Mouse (Mus musculus) forebrain, embryonic 15.5 days (tissue): ENCODE measurements around the gene Zdhhc1. TPM values are rescaled to one million over a fixed set of nuclear protein-coding genes. Genes with fewer than 3 reads are reported as not detected.

ENCODE experiments used
- ATAC-seq: fragments of 200-750 bp; cut with Nextera tagmentation; replicated peaks from 2 replicates; pipeline ENCODE4 v1.8.0; 2017; ENCODE audit warnings: mild to moderate bottlenecking, moderate TSS enrichment, moderate library complexity
- H3K27ac ChIP-seq: fragments of 300-500 bp; sonication (generic); replicated peaks from 2 replicates; pipeline ENCODE4 v1.5.1; 2015; ENCODE audit warnings: mild to moderate bottlenecking, inconsistent platforms
- H3K27me3 ChIP-seq: fragments of 300-500 bp; sonication (generic); 2 replicates; pipeline ENCODE4 v1.6.1; 2015; ENCODE audit warnings: inconsistent platforms
- H3K36me3 ChIP-seq: fragments of 300-500 bp; sonication (generic); 2 replicates; pipeline ENCODE4 v1.6.1; 2015; ENCODE audit warnings: mild to moderate bottlenecking, inconsistent platforms
- H3K4me1 ChIP-seq: fragments of 300-500 bp; sonication (generic); 2 replicates; pipeline ENCODE4 v1.6.1; 2015; ENCODE audit warnings: inconsistent platforms
- H3K4me2 ChIP-seq: fragments of 300-500 bp; sonication (generic); replicated peaks from 2 replicates; pipeline ENCODE4 v1.6.1; 2015; ENCODE audit warnings: mild to moderate bottlenecking, inconsistent platforms
- H3K4me3 ChIP-seq: fragments of 300-500 bp; sonication (generic); 2 replicates; pipeline ENCODE4 v1.5.1; 2015; ENCODE audit warnings: mild to moderate bottlenecking, inconsistent platforms
- H3K9ac ChIP-seq: fragments of 300-500 bp; sonication (generic); replicated peaks from 2 replicates; pipeline ENCODE4 v1.6.1; 2015; ENCODE audit warnings: mild to moderate bottlenecking, inconsistent platforms
- H3K9me3 ChIP-seq: fragments of 300-500 bp; sonication (generic); 2 replicates; pipeline ENCODE4 v1.6.1; 2016; ENCODE audit warnings: inconsistent platforms
- WGBS: fragments of 180-500 bp; shearing (Covaris S2); methylation state at CpG from one replicate; pipeline ENCODE4 v1.1.7; 2015; ENCODE audit warnings: mixed read lengths; 5-methylcytosine and 5-hydroxymethylcytosine counted together
- polyA plus RNA-seq: library from polyadenylated mRNA; unstranded; fragments of >200 nt; fragmentation: Nextera tagmentation; extraction: Ambion mirVana; gene quantifications from 2 replicates; pipeline ENCODE4 v1.2.1, GENCODE M21; 2015

Gene Zdhhc1
- polyA plus RNA-seq, 1 experiment from 2014 or later = 31.3 TPM

- Histone ChIP-seq H3K4me1 (peaks cover 16% of the 10 kb centered on the region), H3K27me3 (peaks cover 12% of the 10 kb centered on the region), H3K4me3 (no peak overlapping the region), H3K9ac (no peak overlapping the region), H3K4me2 (no peak overlapping the region), H3K9me3 (no peaks in the 10 kb centered on the region), H3K27ac (no peak overlapping the region), H3K36me3 (no peaks in the 10 kb centered on the region)
- 77% methylated on average over 5 of the region's 5 CpGs for WGBS
- ATAC-seq = no peak
Observed at GRCm38 (mm10) chr8:105514656-105515055, 18.0 kb upstream of the Zdhhc1 start.

GRCm38 (mm10) chr8:105514194-105514593, 17.5 kb upstream of the Zdhhc1 start:
- Histone ChIP-seq H3K4me1 (peaks cover 16% of the 10 kb centered on the region), H3K36me3 (no peaks in the 10 kb centered on the region), H3K27me3 (peaks cover 8% of the 10 kb centered on the region), H3K4me2 (no peak overlapping the region), H3K4me3 (no peak overlapping the region), H3K9ac (no peak overlapping the region), H3K9me3 (no peaks in the 10 kb centered on the region), H3K27ac (no peak overlapping the region)
- WGBS = 91% methylated on average over 6 of the region's 6 CpGs
- no peak for ATAC-seq

GRCm38 (mm10) chr8:105509997-105510735, 13.5 kb upstream of the Zdhhc1 start:
- H3K4me2 ChIP-seq = no peak overlapping the region
- H3K27me3 ChIP-seq = no peaks in the 10 kb centered on the region
- WGBS = 57% methylated on average over 12 of the region's 12 CpGs
- ATAC-seq = no peak
- no peaks in the 10 kb centered on the region for H3K36me3 ChIP-seq
- no peaks in the 10 kb centered on the region for H3K9me3 ChIP-seq
- H3K4me3 ChIP-seq = no peak overlapping the region
- H3K9ac ChIP-seq = no peak overlapping the region
- no peaks in the 10 kb centered on the region for H3K4me1 ChIP-seq
- no peak overlapping the region for H3K27ac ChIP-seq

- no peaks in the 10 kb centered on the region for H3K9me3 ChIP-seq
- no peaks in the 10 kb centered on the region for H3K4me1 ChIP-seq
- H3K4me3 ChIP-seq = no peak overlapping the region
- no peaks in the 10 kb centered on the region for H3K27me3 ChIP-seq
- H3K36me3 ChIP-seq = no peaks in the 10 kb centered on the region
- WGBS = 53% methylated on average over 1 of the region's 2 CpGs
- no peak for ATAC-seq
- H3K9ac ChIP-seq = no peak overlapping the region
- no peak overlapping the region for H3K27ac ChIP-seq
- no peak overlapping the region for H3K4me2 ChIP-seq
Observed at GRCm38 (mm10) chr8:105508758-105509157, 12.1 kb upstream of the Zdhhc1 start.

DNA sequence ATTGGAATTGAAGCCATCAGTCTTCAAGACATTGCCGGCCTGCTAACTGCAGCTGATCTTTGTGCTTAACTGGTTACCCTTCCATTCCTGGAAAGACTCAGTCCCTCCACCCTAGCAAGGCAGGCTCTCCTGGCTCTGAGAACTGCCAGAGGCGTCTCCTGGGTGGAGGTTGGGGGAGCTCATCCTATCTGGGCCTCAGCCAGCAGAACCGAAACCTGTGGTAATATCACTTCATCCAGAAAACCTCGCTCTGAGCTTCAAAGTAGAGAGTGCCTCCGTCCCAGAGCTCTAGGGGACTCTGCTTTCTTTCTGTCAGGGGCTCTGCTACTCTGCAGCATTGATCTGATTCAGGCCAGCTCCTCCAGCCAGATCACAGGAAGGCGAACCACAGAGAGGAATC, 10.3 kb upstream of the Zdhhc1 start:
- Histone ChIP-seq H3K4me1 (no peaks in the 10 kb centered on the region), H3K36me3 (no peaks in the 10 kb centered on the region), H3K4me2 (no peak overlapping the region), H3K27ac (no peak overlapping the region), H3K9me3 (no peaks in the 10 kb centered on the region), H3K27me3 (no peaks in the 10 kb centered on the region), H3K9ac (no peak overlapping the region), H3K4me3 (no peak overlapping the region)
- no peak for ATAC-seq
- 75% methylated on average over 6 of the region's 6 CpGs for WGBS

DNA sequence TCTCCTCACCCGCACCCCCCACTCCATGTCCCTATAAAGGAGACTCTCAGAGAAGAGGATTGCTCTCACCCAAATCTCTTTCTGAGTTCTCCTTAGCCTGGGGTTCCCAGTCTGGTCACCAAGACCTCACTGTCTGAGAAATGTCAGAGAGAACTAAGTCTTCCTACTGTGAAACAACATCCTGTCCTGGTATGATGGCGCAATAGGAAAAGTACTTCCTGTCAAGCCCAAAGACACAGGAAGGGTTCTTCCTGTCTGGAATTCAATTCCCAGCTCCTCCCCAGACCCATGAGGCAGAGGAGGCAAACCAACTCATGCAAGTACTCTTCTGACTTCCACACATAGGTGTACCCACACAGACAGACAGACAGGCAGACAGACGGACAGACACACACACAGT, 7.9 kb upstream of the Zdhhc1 start:
- H3K9me3 ChIP-seq = no peaks in the 10 kb centered on the region
- no peak overlapping the region for H3K9ac ChIP-seq
- no peak for ATAC-seq
- no peak overlapping the region for H3K4me2 ChIP-seq
- no peak overlapping the region for H3K27ac ChIP-seq
- WGBS = 93% methylated on average over 3 of the region's 3 CpGs
- no peaks in the 10 kb centered on the region for H3K4me1 ChIP-seq
- H3K36me3 ChIP-seq = no peaks in the 10 kb centered on the region
- H3K4me3 ChIP-seq = no peak overlapping the region
- H3K27me3 ChIP-seq = no peaks in the 10 kb centered on the region

DNA sequence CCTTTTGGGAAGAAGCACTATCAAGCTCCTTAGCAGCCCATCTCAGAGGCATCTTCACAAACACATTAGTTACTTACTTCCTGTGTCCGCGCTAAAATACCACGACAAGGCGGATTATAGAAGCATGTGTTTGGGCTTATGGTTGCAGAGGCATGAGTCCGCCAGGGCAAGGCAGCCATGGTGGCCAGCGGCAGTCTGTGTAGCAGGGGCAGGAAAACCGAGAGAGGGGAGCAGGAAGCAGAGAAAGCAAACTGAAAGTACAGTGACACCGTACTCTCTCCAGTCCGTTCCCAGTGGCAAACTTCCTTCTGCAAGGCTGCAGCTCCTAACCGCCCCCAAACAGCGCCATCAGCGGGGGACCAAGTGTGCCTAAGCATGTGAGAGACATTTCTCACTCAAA, 3.1 kb upstream of the Zdhhc1 start:
- peaks cover 21% of the 10 kb centered on the region for H3K4me1 ChIP-seq
- H3K9ac ChIP-seq = no peak overlapping the region
- H3K27ac ChIP-seq = no peak overlapping the region
- H3K4me3 ChIP-seq = no peak overlapping the region
- no peak overlapping the region for H3K4me2 ChIP-seq
- H3K36me3 ChIP-seq = no peaks in the 10 kb centered on the region
- H3K27me3 ChIP-seq = no peaks in the 10 kb centered on the region
- WGBS = 75% methylated on average over 12 of the region's 12 CpGs
- no peak for ATAC-seq
- H3K9me3 ChIP-seq = no peaks in the 10 kb centered on the region

GRCm38 (mm10) chr8:105495350-105496302, 1.1 kb downstream of the Zdhhc1 start:
- Histone ChIP-seq H3K27ac (peak overlapping the region; percentile 75; the same call in 1 of the 2 replicates), H3K4me1 (peaks cover 21% of the 10 kb centered on the region), H3K4me2 (peak overlapping the region; percentile 98), H3K27me3 (no peaks in the 10 kb centered on the region), H3K4me3 (peak overlapping the region; percentile 94), H3K9ac (peak overlapping the region; percentile 80), H3K9me3 (no peaks in the 10 kb centered on the region), H3K36me3 (no peaks in the 10 kb centered on the region)
- 18% methylated on average over 17 of the region's 17 CpGs for WGBS
- peak; percentile 55 for ATAC-seq

DNA sequence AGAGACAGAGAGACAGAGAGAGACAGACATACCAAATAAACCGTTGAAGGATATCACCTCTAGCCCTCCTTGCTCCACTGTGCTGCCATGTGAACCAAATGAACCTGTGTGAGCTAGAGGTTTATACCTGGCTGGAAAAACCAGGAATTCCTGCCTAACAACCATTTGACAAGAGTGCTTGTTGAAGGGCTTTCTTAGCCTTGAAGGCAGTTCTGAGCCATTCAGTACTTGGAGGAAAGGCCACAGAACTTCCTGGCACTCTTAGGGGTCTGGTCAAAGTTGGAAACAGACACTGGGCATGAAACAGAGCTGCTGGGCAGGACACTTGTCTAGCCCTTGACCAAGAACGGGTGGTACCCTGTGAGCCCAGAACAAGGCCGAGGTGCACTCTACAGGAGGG, 2.1 kb downstream of the Zdhhc1 start:
- Histone ChIP-seq H3K9ac (no peak overlapping the region), H3K4me2 (no peak overlapping the region), H3K27me3 (no peaks in the 10 kb centered on the region), H3K4me1 (peaks cover 21% of the 10 kb centered on the region), H3K9me3 (no peaks in the 10 kb centered on the region), H3K36me3 (no peaks in the 10 kb centered on the region), H3K27ac (no peak overlapping the region), H3K4me3 (no peak overlapping the region)
- 86% methylated on average over 3 of the region's 3 CpGs for WGBS
- ATAC-seq = no peak

DNA sequence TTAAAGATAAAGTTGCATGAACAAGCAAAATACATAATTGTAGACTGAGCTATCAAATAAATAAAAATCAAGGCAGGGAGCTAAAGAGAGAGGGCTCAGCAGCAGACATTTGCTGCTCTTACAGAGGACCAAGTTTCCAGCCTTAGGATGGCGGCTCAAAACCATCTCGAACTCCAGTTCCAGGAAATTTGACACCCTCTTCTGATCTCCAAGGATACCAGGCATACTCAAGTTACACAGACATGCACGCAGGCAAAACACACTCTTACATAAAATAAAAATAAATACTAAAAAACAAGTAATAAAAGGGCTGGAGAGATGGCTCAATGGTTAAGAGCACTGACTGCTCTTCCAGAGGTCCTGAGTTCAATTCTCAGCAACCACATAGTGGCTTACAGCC, 3.2 kb downstream of the Zdhhc1 start:
- H3K4me1 ChIP-seq = peaks cover 21% of the 10 kb centered on the region
- no peak overlapping the region for H3K27ac ChIP-seq
- no peak overlapping the region for H3K4me3 ChIP-seq
- no peak overlapping the region for H3K9ac ChIP-seq
- no peak overlapping the region for H3K4me2 ChIP-seq
- 64% methylated on average over 3 of the region's 3 CpGs for WGBS
- H3K27me3 ChIP-seq = no peaks in the 10 kb centered on the region
- no peaks in the 10 kb centered on the region for H3K9me3 ChIP-seq
- no peak for ATAC-seq
- no peaks in the 10 kb centered on the region for H3K36me3 ChIP-seq

DNA sequence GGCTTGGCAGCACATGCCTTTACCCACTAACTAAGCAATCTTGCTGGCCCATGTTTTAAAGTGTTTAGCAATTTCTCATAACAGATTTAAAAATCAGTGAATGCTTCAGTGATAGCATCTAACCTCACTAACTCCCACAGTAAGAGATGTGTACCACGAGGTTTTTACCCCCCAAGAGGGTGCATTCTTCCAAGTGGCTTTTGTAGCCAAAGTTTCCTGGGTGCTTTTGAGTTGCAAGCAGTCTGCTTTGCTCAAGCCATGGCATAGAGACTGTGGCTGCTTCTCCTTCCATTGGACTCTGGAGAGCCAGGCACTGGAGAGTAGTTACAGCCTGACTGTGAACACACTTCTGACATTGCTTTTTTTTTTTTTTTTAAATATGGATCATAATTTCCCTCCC, 7.4 kb downstream of the Zdhhc1 start:
- WGBS = 44% methylated on average over 1 of the region's 1 CpGs
- H3K9ac ChIP-seq = no peak overlapping the region
- no peaks in the 10 kb centered on the region for H3K9me3 ChIP-seq
- no peak overlapping the region for H3K4me3 ChIP-seq
- ATAC-seq = no peak
- H3K36me3 ChIP-seq = no peaks in the 10 kb centered on the region
- no peak overlapping the region for H3K4me2 ChIP-seq
- H3K27me3 ChIP-seq = no peaks in the 10 kb centered on the region
- H3K4me1 ChIP-seq = no peaks in the 10 kb centered on the region
- no peak overlapping the region for H3K27ac ChIP-seq

DNA sequence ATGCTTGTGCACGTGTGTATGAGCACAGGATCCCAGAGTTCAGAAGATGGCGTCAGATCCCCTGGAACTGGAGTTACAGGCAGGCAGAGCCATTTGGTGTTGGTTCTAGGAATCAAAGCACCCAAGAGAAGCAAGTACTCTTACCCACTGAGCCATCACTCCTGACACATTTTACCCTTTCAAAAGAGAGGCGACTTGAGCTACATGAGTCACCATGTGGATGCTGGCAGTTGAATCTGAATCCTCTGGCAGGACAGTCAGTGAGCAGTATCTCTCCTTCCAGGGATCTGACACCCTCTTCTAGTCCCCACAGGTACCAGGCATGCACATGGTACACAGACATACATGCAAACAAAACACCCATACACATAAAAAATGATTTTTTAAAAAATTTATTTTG, 8.6 kb downstream of the Zdhhc1 start:
- 82% methylated on average over 3 of the region's 3 CpGs for WGBS
- Histone ChIP-seq H3K4me2 (no peak overlapping the region), H3K9me3 (no peaks in the 10 kb centered on the region), H3K4me3 (no peak overlapping the region), H3K27ac (no peak overlapping the region), H3K9ac (no peak overlapping the region), H3K27me3 (no peaks in the 10 kb centered on the region), H3K4me1 (no peaks in the 10 kb centered on the region), H3K36me3 (no peaks in the 10 kb centered on the region)
- no peak for ATAC-seq
